Mouse (Mus musculus) liver, postnatal 0 days (tissue): Measurements from ENCODE around the gene Tbc1d23.
"Not testable (repeated sequence)": the region's sequence is repeated elsewhere in the genome, so short reads cannot be mapped to it uniquely, and the experiment has no call there.

Experiments used
- CTCF ChIP-seq: sonication (generic); IDR thresholded peaks from 2 replicates; pipeline ENCODE4 v1.5.1; 2016; ENCODE audit warnings: antibody characterized with exemption, low read depth
- EP300 ChIP-seq: IDR thresholded peaks from 2 replicates; pipeline ENCODE4 v1.6.1; 2016; ENCODE audit warnings: antibody characterized with exemption, low read depth, mild to moderate bottlenecking

DNA sequence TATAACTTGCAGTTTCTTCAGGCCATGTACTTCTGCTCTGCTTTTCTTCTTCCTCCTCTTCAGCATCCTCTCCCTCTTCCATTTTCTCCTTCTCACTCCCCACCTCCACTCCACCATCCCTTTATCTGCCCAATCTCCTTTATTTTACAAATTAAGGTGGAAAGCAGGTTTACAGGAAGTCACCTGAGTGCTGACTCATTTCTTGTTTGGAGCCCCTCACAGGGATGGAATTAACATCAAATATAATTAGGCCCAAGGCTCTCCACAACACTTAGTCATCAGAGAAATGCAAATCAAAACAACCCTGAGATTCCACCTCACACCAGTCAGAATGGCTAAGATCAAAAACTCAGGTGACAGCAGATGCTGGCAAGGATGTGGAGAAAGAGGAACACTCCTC lies 56.8 kb downstream of the Tbc1d23 start:
- TF ChIP-seq CTCF, EP300: not testable (repeated sequence)
